Mouse (Mus musculus) cerebellum, postnatal 10 days (tissue): Measurements from ENCODE around the gene Cobll1.

Experiments
- DNase-seq, 2 experiments: peaks; one replicate each; pipeline ENCODE4 v3.0.0; 2021; ENCODE audit warnings: mixed read lengths in 2 of 2

Cobll1 gene

DNA sequence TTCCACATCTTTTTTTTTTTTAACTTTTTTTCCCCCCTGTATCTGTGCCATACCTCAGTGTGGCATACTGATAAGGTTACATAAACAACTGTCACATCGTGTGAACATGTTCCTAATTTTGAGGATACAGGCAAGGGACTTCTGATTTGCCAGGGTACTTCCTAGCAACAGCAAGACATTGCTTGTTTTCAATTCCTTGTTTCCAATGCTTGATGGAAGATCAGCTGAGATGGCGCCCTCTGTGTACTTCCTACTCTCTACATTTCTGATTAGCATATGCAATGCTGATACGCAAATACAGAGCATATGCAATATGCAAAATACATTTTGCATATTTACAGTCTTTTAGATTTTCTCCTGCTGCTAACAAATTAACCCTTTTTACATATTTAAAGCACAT lies 152.0 kb downstream of the Cobll1 start:
- DNase-seq: no peak

DNA sequence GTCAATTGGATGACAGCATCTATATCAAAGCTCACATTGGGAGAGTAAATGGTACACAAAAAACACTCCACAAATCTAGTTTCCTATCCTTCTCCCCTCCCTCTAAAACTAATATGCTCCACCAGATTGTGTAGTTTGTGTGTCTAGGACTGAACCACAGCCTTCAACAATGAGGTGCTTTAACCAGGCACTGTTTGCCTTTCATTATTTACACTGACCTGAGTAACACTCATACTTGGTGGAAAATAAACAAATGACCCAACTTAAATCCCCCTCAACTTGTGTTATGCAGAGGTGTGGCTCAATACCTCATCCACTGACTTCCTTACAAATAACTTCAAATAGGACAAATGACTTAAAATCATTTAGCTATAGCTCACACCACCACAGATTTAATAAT lies 155.8 kb downstream of the Cobll1 start:
- no peak for DNase-seq

- peak; percentile 16 for DNase-seq
These were observed 161.7 kb downstream of the Cobll1 start for GRCm38 (mm10) chr2:65077544-65077943.

DNA sequence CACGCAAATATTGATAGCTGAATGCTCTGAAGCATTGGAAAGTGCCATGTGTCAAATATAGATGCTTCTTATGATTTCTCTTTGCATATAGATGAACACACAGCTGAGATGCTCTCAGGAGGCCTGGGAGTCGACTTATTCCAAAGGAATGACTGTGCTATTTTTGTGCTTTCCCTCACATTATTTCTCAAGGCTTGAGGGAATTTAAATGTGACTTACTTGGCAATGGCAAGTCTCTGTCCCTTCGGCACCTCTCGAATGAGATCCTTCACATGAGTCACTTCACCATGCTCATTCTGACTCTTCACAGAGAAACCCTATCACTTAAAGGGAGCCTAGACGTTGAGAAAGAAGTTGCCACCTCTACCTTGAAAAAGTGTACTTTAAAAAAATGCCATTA lies 163.4 kb downstream of the Cobll1 start:
- DNase-seq: no peak

- DNase-seq: no peak
These were observed 163.8 kb downstream of the Cobll1 start for GRCm38 (mm10) chr2:65075431-65075830.

DNA sequence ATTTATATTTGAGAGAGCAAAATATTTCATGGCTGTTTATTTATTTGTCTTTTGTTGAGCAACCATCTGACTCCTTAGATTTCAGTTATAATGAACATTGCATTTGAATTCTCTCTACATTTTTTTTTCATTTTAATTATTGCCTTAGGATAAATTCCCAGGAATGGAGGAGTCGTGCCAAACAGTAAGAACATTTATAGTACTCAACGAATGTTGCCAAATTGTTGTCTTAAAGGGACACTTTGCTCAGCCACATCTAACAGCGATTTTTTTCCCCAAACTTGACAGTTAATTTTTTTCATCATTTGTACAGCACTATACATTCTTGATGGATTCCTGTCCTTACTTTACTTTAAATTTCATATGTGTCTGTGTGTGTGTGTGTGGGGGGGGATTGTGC lies 167.0 kb downstream of the Cobll1 start:
- DNase-seq: no peak

DNA sequence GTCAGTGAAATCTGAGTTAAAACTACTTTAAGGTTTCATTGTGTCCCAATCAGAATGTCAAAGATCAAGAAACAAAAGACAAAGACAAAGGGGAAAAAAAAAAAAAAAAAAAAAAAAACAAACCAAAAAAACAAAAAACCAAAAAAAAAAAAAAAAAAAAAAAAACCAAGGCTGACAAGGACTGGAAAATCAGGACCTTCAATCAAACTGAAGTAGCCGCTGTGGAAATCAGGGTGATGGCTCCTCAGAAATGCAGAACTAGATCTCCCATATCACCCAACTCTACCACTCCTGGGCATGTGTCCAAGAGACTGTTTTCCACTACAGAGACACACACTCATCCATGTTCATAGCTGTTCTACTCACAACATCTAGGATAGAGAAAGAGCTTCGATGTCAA lies 185.4 kb downstream of the Cobll1 start:
- no peak for DNase-seq

GRCm38 (mm10) chr2:65052191-65053012 lies 186.8 kb downstream of the Cobll1 start:
- no peak for DNase-seq

- no peak for DNase-seq
These were observed 188.4 kb downstream of the Cobll1 start for GRCm38 (mm10) chr2:65050776-65051175.

GRCm38 (mm10) chr2:65048234-65049017 lies 190.8 kb downstream of the Cobll1 start:
- DNase-seq: peak; percentile 18 to 21
